Mouse (Mus musculus) liver, adult 2 months (tissue): ENCODE measurements around the gene Stk32c.

Experiments used
- CTCF ChIP-seq: fragments of 200-500 bp; IDR thresholded peaks from 2 replicates; pipeline ENCODE4 v1.5.1; 2011; ENCODE audit warnings: low read depth, low read length, control low read depth
- POLR2A ChIP-seq: fragments of 200-500 bp; IDR thresholded peaks from 2 replicates; pipeline ENCODE4 v1.6.1; 2011; ENCODE audit warnings: low read length, control low read depth; ENCODE audit not compliant: insufficient read depth; ENCODE audit errors: extremely low read depth

- TF ChIP-seq POLR2A (no peak), CTCF (no peak)
Observed at GRCm38 (mm10) chr7:139128994-139129393, 84.1 kb downstream of the Stk32c start.
